14 mouse cellular contexts compared by ENCODE assay signal in the genomic region with DNA sequence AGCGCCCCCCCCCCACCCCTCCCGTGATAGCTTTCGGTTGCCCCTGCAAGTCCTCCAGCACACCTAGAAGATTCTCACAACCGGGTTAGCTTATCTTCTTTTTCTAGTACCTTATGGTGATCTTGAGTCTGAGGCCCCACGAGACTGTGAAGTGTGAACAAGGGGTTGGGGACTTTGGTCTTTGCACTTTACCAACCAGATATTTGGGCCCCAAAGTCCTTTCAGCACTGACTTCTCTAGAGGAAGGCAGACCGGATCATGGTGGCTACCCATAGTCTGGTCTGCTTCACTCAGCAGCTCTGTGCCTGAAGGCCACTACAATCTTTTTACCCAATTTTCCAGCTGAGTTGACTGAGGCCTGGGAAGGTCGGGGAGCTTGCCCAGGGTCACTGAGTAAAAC.
DNase-seq lines count a peak whose midpoint lies in the region; ATAC-seq lines count a peak whose summit lies in the region.
"Had no signal": no experiment of that assay in that cellular context is flagged by ENCODE, and none has a peak within 500 bp of the region (broad histone marks: within the 10 kb centered on the region; RNA-seq: fewer than 3 reads in every experiment).

No protein-coding gene starts in this region.

- WGBS in heart, embryonic 12.5 days, result 34% methylated on average over 7 of the region's 7 CpGs
- WGBS in neural tube, embryonic 12.5 days, result 61% methylated on average over 7 of the region's 7 CpGs
- 53% methylated on average over 7 of the region's 7 CpGs for WGBS in limb, embryonic 11.5 days

- 0 out of 2 replicates have a peak, but pooled peaks cover 4% of the 10 kb centered on the region for H3K27me3 ChIP-seq in heart, embryonic 12.5 days (replicated peaks)
- peaks cover 42% of the 10 kb centered on the region for H3K27me3 ChIP-seq in neural tube, embryonic 12.5 days (replicated peaks)
- H3K27me3 ChIP-seq in limb, embryonic 11.5 days (ENCODE audit: control insufficient read depth, insufficient read depth, low read length), result no peaks in the 10 kb centered on the region

- H3K4me3 ChIP-seq in heart, embryonic 12.5 days, result no peak overlapping the region
- H3K4me3 ChIP-seq in neural tube, embryonic 12.5 days, result no peak overlapping the region
- no peak overlapping the region for H3K4me3 ChIP-seq in limb, embryonic 11.5 days (ENCODE audit: low read depth, low read length)
- H3K4me3 ChIP-seq: midbrain, embryonic 15.5 days; myocyte had no signal

- H3K4me1 ChIP-seq in heart, embryonic 12.5 days (replicated peaks), result peaks cover 86% of the 10 kb centered on the region
- peaks cover 54% of the 10 kb centered on the region for H3K4me1 ChIP-seq in neural tube, embryonic 12.5 days
- H3K4me1 ChIP-seq in limb, embryonic 11.5 days (ENCODE audit: control insufficient read depth, insufficient read depth, low read length), result peaks cover 58% of the 10 kb centered on the region

- no peaks in the 10 kb centered on the region for H3K36me3 ChIP-seq in heart, embryonic 12.5 days
- no peaks in the 10 kb centered on the region for H3K36me3 ChIP-seq in neural tube, embryonic 12.5 days
- H3K36me3 ChIP-seq in limb, embryonic 11.5 days (ENCODE audit: control insufficient read depth, insufficient read depth, low read length), result no peaks in the 10 kb centered on the region
- H3K36me3 ChIP-seq: midbrain, embryonic 15.5 days had no signal

- intact Hi-C loops in heart, postnatal 36 days (cut with DNase I), result no loop called here

- H3K9me3 ChIP-seq in heart, embryonic 12.5 days (replicated peaks), result no peaks in the 10 kb centered on the region
- no peaks in the 10 kb centered on the region for H3K9me3 ChIP-seq in neural tube, embryonic 12.5 days
- H3K9me3 ChIP-seq in limb, embryonic 11.5 days (ENCODE audit: control insufficient read depth, low read length), result no peaks in the 10 kb centered on the region
- H3K9me3 ChIP-seq: midbrain, embryonic 15.5 days had no signal

- peak overlapping the region; percentile 41; the same call in 1 of the 2 replicates for H3K27ac ChIP-seq in heart, embryonic 12.5 days (ENCODE audit: poor library complexity, severe bottlenecking)
- H3K27ac ChIP-seq in neural tube, embryonic 12.5 days, result no peak overlapping the region
- 0 out of 2 replicates have a peak overlapping the region, but pooled peaks have one; percentile 15 for H3K27ac ChIP-seq in limb, embryonic 11.5 days (replicated peaks; ENCODE audit: low read depth, low read length)
- H3K27ac ChIP-seq: midbrain, embryonic 15.5 days had no signal

- no peak overlapping the region for H3K9ac ChIP-seq in heart, embryonic 12.5 days
- H3K9ac ChIP-seq in neural tube, embryonic 12.5 days, result no peak overlapping the region
- H3K9ac ChIP-seq in limb, embryonic 11.5 days (ENCODE audit: low read length), result no peak overlapping the region
- H3K9ac ChIP-seq: midbrain, embryonic 15.5 days had no signal

- H3K4me2 ChIP-seq in heart, embryonic 12.5 days, result no peak overlapping the region
- H3K4me2 ChIP-seq in neural tube, embryonic 12.5 days (replicated peaks), result 0 out of 2 replicates have a peak overlapping the region, but pooled peaks have one; percentile 13
- no peak overlapping the region for H3K4me2 ChIP-seq in limb, embryonic 11.5 days (ENCODE audit: low read depth, severe bottlenecking)
- H3K4me2 ChIP-seq: liver, embryonic 11.5 days; midbrain, embryonic 15.5 days had no signal

- ATAC-seq in heart, embryonic 12.5 days (ENCODE audit: insufficient number of reproducible peaks, low FRiP score), result no peak
- no peak for ATAC-seq in neural tube, embryonic 12.5 days (ENCODE audit: low FRiP score, low read depth)
- ATAC-seq in limb, embryonic 11.5 days (ENCODE audit: insufficient number of reproducible peaks, low FRiP score, low TSS enrichment, low read depth), result no peak
- ATAC-seq: midbrain, embryonic 15.5 days had no signal

- DNase-seq in heart, postnatal 36 days, result no peak
- no peak for DNase-seq in neural tube, embryonic 10.5 days (ENCODE audit: extremely low spot score, low spot score)
- no peak for DNase-seq in limb, embryonic 11.5 days (ENCODE audit: low spot score)
- no peak for DNase-seq in right cerebral cortex, postnatal 36 days (ENCODE audit: low spot score in 2 of 2)
- no peak for DNase-seq in ovary, postnatal 36 days (ENCODE audit: low spot score)
- DNase-seq: cerebellum, adult 18-20 months; cerebellum, postnatal 36 days; heart, adult 11 months; lung, adult 2 months had no signal
